Mouse (Mus musculus): Measurements from ENCODE around the gene Gm21992.

- TF ChIP-seq CTCF (IDR thresholded peaks at IDR 0.05; ENCODE audit: low read depth, low read length) (no peak), POLR2AphosphoS5 (IDR thresholded peaks at IDR 0.05; ENCODE audit: insufficient replicate concordance, low read depth, low read length) (no peak)
Observed at GRCm38 (mm10) chr19:4782891-4783290, 28.5 kb downstream of the Gm21992 start.
